Mouse (Mus musculus): ENCODE results near the gene Aloxe3. TPM values are rescaled to one million over a fixed set of nuclear protein-coding genes. Genes with fewer than 3 reads are reported as not detected.

The Aloxe3 gene
- polyA plus RNA-seq, 1 experiment, result 1.2 TPM

GRCm38 (mm10) chr11:69155351-69155750 is 29.7 kb downstream of the Aloxe3 start:
- H3K27ac ChIP-seq (ENCODE audit: insufficient read depth, low read depth, low read length), result no peak overlapping the region
- no peaks in the 10 kb centered on the region for H3K4me1 ChIP-seq (ENCODE audit: control insufficient read depth, insufficient read depth, insufficient read length, low read length)
- 10% methylated on average over 1 of the region's 1 CpGs for WGBS
- H3K27me3 ChIP-seq (ENCODE audit: control insufficient read depth, insufficient read depth, low read length), result peaks cover 15% of the 10 kb centered on the region
- no peaks in the 10 kb centered on the region for H3K36me3 ChIP-seq (ENCODE audit: control insufficient read depth, insufficient read depth, low read length)
- no peak overlapping the region for H3K4me3 ChIP-seq (ENCODE audit: low read depth, low read length)
- TF ChIP-seq POLR2A (IDR thresholded peaks at IDR 0.05; ENCODE audit: low read depth, low read length) (no peak), CTCF (IDR thresholded peaks at IDR 0.05; ENCODE audit: extremely low read depth, insufficient read length, insufficient replicate concordance, low read depth, low read length) (no peak)

DNA sequence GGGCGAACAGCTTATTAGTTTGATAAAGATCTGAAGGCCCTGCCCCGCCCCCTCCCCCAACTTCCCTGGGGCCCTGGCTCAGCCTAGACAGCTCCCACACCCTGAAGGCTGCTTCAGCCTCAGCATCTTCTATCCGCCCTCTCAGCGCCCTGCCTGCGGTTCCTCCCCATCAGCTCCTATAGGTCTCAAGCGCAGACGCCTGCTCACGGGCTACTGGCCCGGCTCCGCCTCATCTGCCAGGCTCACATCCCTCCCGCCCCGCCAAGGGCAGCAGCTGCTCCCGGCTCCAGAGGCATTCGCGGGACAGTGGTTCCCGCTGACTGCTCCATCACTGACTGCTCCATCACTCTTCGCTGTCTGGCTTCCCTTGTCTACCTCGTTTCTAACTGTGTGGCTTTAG is 31.1 kb downstream of the Aloxe3 start, which contains the start of gene Alox12b:
Gene Alox12b, plus strand, starts transcription at position 190 of the 400 bp plus-strand sequence.
- no peaks in the 10 kb centered on the region for H3K36me3 ChIP-seq (ENCODE audit: control insufficient read depth, insufficient read depth, low read length)
- peaks cover 9% of the 10 kb centered on the region for H3K27me3 ChIP-seq (ENCODE audit: control insufficient read depth, insufficient read depth, low read length)
- TF ChIP-seq CTCF (IDR thresholded peaks at IDR 0.05; ENCODE audit: extremely low read depth, insufficient read length, insufficient replicate concordance, low read depth, low read length) (no peak), POLR2A (IDR thresholded peaks at IDR 0.05; ENCODE audit: low read depth, low read length) (no peak)
- WGBS, result 4% methylated on average over 18 of the region's 18 CpGs
- no peak within 1 kb of the TSS for H3K4me3 ChIP-seq (ENCODE audit: low read depth, low read length)
- no peaks in the 10 kb centered on the region for H3K4me1 ChIP-seq (ENCODE audit: control insufficient read depth, insufficient read depth, insufficient read length, low read length)
- no peak within 1 kb of the TSS for H3K27ac ChIP-seq (ENCODE audit: insufficient read depth, low read depth, low read length)

DNA sequence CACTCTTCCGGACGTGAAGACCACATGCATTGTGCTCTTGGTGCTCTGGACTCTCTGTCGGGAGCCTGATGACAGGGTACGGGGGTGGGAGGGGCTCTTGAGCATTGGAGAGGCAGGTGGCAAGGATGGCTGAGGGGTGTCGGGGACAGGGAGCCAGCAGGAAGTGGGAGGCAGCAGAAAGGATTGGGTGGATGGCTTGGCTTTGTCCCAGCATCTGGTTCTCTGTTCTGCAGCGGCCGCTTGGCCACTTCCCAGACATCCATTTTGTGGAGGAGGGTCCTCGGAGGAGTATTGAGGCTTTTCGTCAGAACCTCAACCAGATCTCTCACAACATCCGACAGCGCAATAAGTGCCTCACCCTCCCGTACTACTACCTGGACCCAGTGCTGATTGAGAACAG is 43.6 kb downstream of the Aloxe3 start:
- H3K36me3 ChIP-seq (ENCODE audit: control insufficient read depth, insufficient read depth, low read length), result no peaks in the 10 kb centered on the region
- H3K27me3 ChIP-seq (ENCODE audit: control insufficient read depth, insufficient read depth, low read length), result no peaks in the 10 kb centered on the region
- H3K27ac ChIP-seq (ENCODE audit: insufficient read depth, low read depth, low read length), result no peak overlapping the region
- no peaks in the 10 kb centered on the region for H3K4me1 ChIP-seq (ENCODE audit: control insufficient read depth, insufficient read depth, insufficient read length, low read length)
- no peak overlapping the region for H3K4me3 ChIP-seq (ENCODE audit: low read depth, low read length)
- TF ChIP-seq CTCF (IDR thresholded peaks at IDR 0.05; ENCODE audit: extremely low read depth, insufficient read length, insufficient replicate concordance, low read depth, low read length), result no peak
- no peak for TF ChIP-seq POLR2A (IDR thresholded peaks at IDR 0.05; ENCODE audit: low read depth, low read length)
- 80% methylated on average over 12 of the region's 12 CpGs for WGBS

DNA sequence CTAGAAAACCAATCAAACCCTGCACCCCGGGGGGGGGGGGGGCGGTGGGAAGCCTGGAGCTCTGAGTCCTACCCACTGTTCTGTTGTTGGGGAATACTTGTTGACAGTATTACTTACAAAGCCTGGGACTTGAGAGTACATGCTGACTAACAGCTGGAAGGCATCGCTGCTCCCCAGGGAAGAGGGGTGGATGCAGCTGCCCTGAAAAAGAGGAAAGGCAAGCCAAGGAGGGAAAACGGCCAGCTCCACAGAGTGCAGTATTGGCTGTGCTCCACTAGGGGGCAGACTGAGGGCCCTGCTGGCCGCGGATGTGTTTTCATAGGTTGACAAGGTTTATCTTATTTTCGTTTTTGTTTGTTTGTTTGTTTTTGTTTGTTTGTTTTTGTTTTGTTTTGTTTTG is 45.9 kb downstream of the Aloxe3 start:
- Histone ChIP-seq H3K36me3 (ENCODE audit: control insufficient read depth, insufficient read depth, low read length) (no peaks in the 10 kb centered on the region), H3K27ac (ENCODE audit: insufficient read depth, low read depth, low read length) (no peak overlapping the region), H3K4me3 (ENCODE audit: low read depth, low read length) (no peak overlapping the region), H3K27me3 (ENCODE audit: control insufficient read depth, insufficient read depth, low read length) (no peaks in the 10 kb centered on the region), H3K4me1 (ENCODE audit: control insufficient read depth, insufficient read depth, insufficient read length, low read length) (no peaks in the 10 kb centered on the region)
- 27% methylated on average over 7 of the region's 7 CpGs for WGBS
- TF ChIP-seq POLR2A (IDR thresholded peaks at IDR 0.05; ENCODE audit: low read depth, low read length), result no peak
- peak; percentile 77; the same call in 1 of the 2 replicates for TF ChIP-seq CTCF (IDR thresholded peaks at IDR 0.05; ENCODE audit: extremely low read depth, insufficient read length, insufficient replicate concordance, low read depth, low read length)

DNA sequence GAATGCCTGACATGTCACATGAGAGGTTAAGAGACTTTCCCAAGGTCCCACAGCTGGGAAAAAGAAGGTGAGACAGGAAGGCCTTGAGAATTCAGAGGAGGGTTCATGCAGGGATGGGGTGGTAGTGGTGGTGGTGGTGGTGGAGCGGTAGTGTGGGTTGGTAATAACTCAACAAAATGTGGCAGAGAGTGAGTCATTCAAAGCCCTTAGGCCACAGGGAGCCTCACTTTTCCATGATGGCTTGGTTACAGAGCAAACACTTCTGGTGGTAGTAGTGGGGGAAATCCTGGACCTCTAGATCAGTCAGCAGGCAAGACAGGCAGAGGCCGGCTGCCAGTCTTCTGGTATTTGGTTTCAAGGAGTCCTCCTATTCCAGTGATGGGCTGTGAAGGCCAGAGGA is 46.9 kb downstream of the Aloxe3 start:
- H3K27me3 ChIP-seq (ENCODE audit: control insufficient read depth, insufficient read depth, low read length), result no peaks in the 10 kb centered on the region

DNA sequence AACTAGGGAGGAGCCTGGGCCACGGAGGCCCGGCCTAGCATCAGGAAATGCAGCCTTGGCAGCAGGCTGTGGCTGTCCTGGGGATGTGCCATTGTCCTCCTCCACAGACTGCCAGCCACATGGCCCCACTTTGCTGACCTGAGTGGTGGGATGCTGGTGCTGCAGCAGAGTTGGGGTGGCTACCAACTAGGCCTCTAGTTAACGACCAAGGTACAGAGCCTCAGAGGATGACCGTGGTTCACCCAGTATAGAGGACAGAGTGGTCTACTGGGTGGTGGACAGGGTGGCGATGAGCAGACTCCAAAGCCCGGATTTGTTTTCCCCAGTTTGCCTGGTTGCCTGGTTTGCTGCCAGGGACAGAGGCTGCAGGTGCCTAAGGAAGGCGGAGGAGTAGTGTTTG is 49.0 kb downstream of the Aloxe3 start:
- Histone ChIP-seq H3K4me3 (ENCODE audit: low read depth, low read length) (no peak overlapping the region), H3K4me1 (ENCODE audit: control insufficient read depth, insufficient read depth, insufficient read length, low read length) (no peaks in the 10 kb centered on the region), H3K27me3 (ENCODE audit: control insufficient read depth, insufficient read depth, low read length) (no peaks in the 10 kb centered on the region), H3K27ac (ENCODE audit: insufficient read depth, low read depth, low read length) (no peak overlapping the region), H3K36me3 (ENCODE audit: control insufficient read depth, insufficient read depth, low read length) (no peaks in the 10 kb centered on the region)
- 78% methylated on average over 7 of the region's 7 CpGs for WGBS
- no peak for TF ChIP-seq CTCF (IDR thresholded peaks at IDR 0.05; ENCODE audit: extremely low read depth, insufficient read length, insufficient replicate concordance, low read depth, low read length)
- no peak for TF ChIP-seq POLR2A (IDR thresholded peaks at IDR 0.05; ENCODE audit: low read depth, low read length)

More for the DNA sequence above, 46.9 kb downstream of the Aloxe3 start:
- TF ChIP-seq CTCF (IDR thresholded peaks at IDR 0.05; ENCODE audit: extremely low read depth, insufficient read length, insufficient replicate concordance, low read depth, low read length) (no peak), POLR2A (IDR thresholded peaks at IDR 0.05; ENCODE audit: low read depth, low read length) (no peak)
- no peaks in the 10 kb centered on the region for H3K36me3 ChIP-seq (ENCODE audit: control insufficient read depth, insufficient read depth, low read length)
- WGBS, result 86% methylated on average over 2 of the region's 2 CpGs
- H3K4me1 ChIP-seq (ENCODE audit: control insufficient read depth, insufficient read depth, insufficient read length, low read length), result no peaks in the 10 kb centered on the region
- H3K27ac ChIP-seq (ENCODE audit: insufficient read depth, low read depth, low read length), result no peak overlapping the region
- H3K4me3 ChIP-seq (ENCODE audit: low read depth, low read length), result no peak overlapping the region

- no peak for TF ChIP-seq POLR2A (IDR thresholded peaks at IDR 0.05; ENCODE audit: low read depth, low read length)
- no peak for TF ChIP-seq CTCF (IDR thresholded peaks at IDR 0.05; ENCODE audit: extremely low read depth, insufficient read length, insufficient replicate concordance, low read depth, low read length)
- WGBS, result 72% methylated on average over 3 of the region's 3 CpGs
- Histone ChIP-seq H3K27ac (ENCODE audit: insufficient read depth, low read depth, low read length) (no peak overlapping the region), H3K36me3 (ENCODE audit: control insufficient read depth, insufficient read depth, low read length) (no peaks in the 10 kb centered on the region), H3K4me1 (ENCODE audit: control insufficient read depth, insufficient read depth, insufficient read length, low read length) (no peaks in the 10 kb centered on the region), H3K4me3 (ENCODE audit: low read depth, low read length) (no peak overlapping the region), H3K27me3 (ENCODE audit: control insufficient read depth, insufficient read depth, low read length) (no peaks in the 10 kb centered on the region)
Observed at GRCm38 (mm10) chr11:69178525-69178924, 52.8 kb downstream of the Aloxe3 start.
